Mouse (Mus musculus) hindbrain, postnatal 0 days (tissue): ENCODE results near the gene Tjp3. TPM values are rescaled to one million over a fixed set of nuclear protein-coding genes. Genes with fewer than 3 reads are reported as not detected.

ENCODE experiments used
- ATAC-seq: fragments of 200-750 bp; cut with Nextera tagmentation; 2 replicates; pipeline ENCODE4 v1.8.0; 2017; ENCODE audit warnings: mild to moderate bottlenecking, moderate TSS enrichment, moderate library complexity
- DNase-seq: peaks from one replicate; pipeline ENCODE4 v3.0.0-alpha.2; 2015; ENCODE audit warnings: low spot score
- H3K27ac ChIP-seq: fragments of 300-500 bp; sonication (generic); 2 replicates; pipeline ENCODE4 v1.5.1; 2014; ENCODE audit warnings: mild to moderate bottlenecking
- H3K27me3 ChIP-seq: fragments of 300-500 bp; sonication (generic); 2 replicates; pipeline ENCODE4 v1.6.1; 2014; ENCODE audit warnings: low read length, mixed read lengths; ENCODE audit not compliant: insufficient read depth
- H3K36me3 ChIP-seq: fragments of 300-500 bp; sonication (generic); 2 replicates; pipeline ENCODE4 v1.6.1; 2014; ENCODE audit warnings: low read length, mixed read lengths; ENCODE audit not compliant: insufficient read depth
- H3K4me1 ChIP-seq: fragments of 300-500 bp; sonication (generic); 2 replicates; pipeline ENCODE4 v1.6.1; 2014; ENCODE audit warnings: antibody characterized with exemption, low read length, mixed read lengths; ENCODE audit not compliant: insufficient read depth
- H3K4me2 ChIP-seq: fragments of 300-500 bp; sonication (generic); 2 replicates; pipeline ENCODE4 v1.6.1; 2014; ENCODE audit warnings: low read depth, mild to moderate bottlenecking, low read length, moderate library complexity, mixed read lengths
- H3K4me3 ChIP-seq: fragments of 300-500 bp; sonication (generic); 2 replicates; pipeline ENCODE4 v1.5.1; 2014; ENCODE audit warnings: low read length
- H3K9ac ChIP-seq: fragments of 300-500 bp; sonication (generic); replicated peaks from 2 replicates; pipeline ENCODE4 v1.6.1; 2014; ENCODE audit warnings: mild to moderate bottlenecking, low read length, moderate library complexity, mixed read lengths
- H3K9me3 ChIP-seq: fragments of 300-500 bp; sonication (generic); 2 replicates; pipeline ENCODE4 v1.6.1; 2016; ENCODE audit warnings: low read length, mixed read lengths
- CTCF ChIP-seq: IDR thresholded peaks from 2 replicates; pipeline ENCODE4 v1.5.1; 2016; ENCODE audit warnings: antibody characterized with exemption, control low read depth, low read depth
- WGBS: fragments of 180-500 bp; shearing (Covaris S2); extraction: QIAGEN DNeasy Blood & Tissue Kit; methylation state at CpG from one replicate; pipeline ENCODE4 v1.1.7; 2014; 5-methylcytosine and 5-hydroxymethylcytosine counted together
- polyA plus RNA-seq: library from polyadenylated mRNA; unstranded; fragments of >200 nt; fragmentation: Nextera tagmentation; extraction: Ambion mirVana; gene quantifications from 2 replicates; pipeline ENCODE4 v1.2.1, GENCODE M21; 2015
- total RNA-seq: library from RNA; depleted of rRNA; stranded (reverse); fragments of >200 nt; gene quantifications from 2 replicates; pipeline ENCODE4 v1.2.3, GENCODE M21; 2014

Tjp3 gene
- total and polyA plus RNA-seq, 2 experiments from 2014 or later, result 3.9 to 6.0 TPM

GRCm38 (mm10) chr10:81272356-81272755 lies 19.0 kb downstream of the Tjp3 start:
- H3K4me3 ChIP-seq, result no peak overlapping the region
- H3K27ac ChIP-seq, result no peak overlapping the region
- no peak overlapping the region for H3K4me2 ChIP-seq
- peaks cover 10% of the 10 kb centered on the region for H3K4me1 ChIP-seq
- no peaks in the 10 kb centered on the region for H3K27me3 ChIP-seq
- H3K9me3 ChIP-seq, result no peaks in the 10 kb centered on the region
- ATAC-seq, result no peak
- DNase-seq, result no peak
- TF ChIP-seq CTCF, result no peak
- peaks cover 26% of the 10 kb centered on the region for H3K36me3 ChIP-seq
- no peak overlapping the region for H3K9ac ChIP-seq
- WGBS, result 91% methylated on average over 21 of the region's 21 CpGs

- Histone ChIP-seq H3K36me3 (peaks cover 37% of the 10 kb centered on the region), H3K9ac (peak overlapping the region; percentile 77), H3K4me1 (peaks cover 14% of the 10 kb centered on the region), H3K27me3 (no peaks in the 10 kb centered on the region), H3K4me3 (peak overlapping the region; percentile 72), H3K4me2 (peak overlapping the region; percentile 67), H3K27ac (0 out of 2 replicates have a peak overlapping the region, but pooled peaks have one; percentile 41), H3K9me3 (no peaks in the 10 kb centered on the region)
- TF ChIP-seq CTCF, result no peak
- 81% methylated on average over 16 of the region's 16 CpGs for WGBS
- ATAC-seq (no peak), DNase-seq (no peak)
Observed at GRCm38 (mm10) chr10:81268643-81269412, 22.6 kb downstream of the Tjp3 start.

GRCm38 (mm10) chr10:81268056-81268455 lies 23.3 kb downstream of the Tjp3 start:
- ATAC-seq, result peak; percentile 60
- Histone ChIP-seq H3K27me3 (no peaks in the 10 kb centered on the region), H3K9ac (peak overlapping the region; percentile 77), H3K4me1 (peaks cover 14% of the 10 kb centered on the region), H3K36me3 (peaks cover 29% of the 10 kb centered on the region), H3K27ac (peak overlapping the region; percentile 41; the same call in 1 of the 2 replicates), H3K4me3 (peak overlapping the region; percentile 72), H3K9me3 (no peaks in the 10 kb centered on the region), H3K4me2 (peak overlapping the region; percentile 67)
- peak; percentile 93 for DNase-seq
- peak; percentile 11; the same call in 1 of the 2 replicates for TF ChIP-seq CTCF
- 4% methylated on average over 23 of the region's 23 CpGs for WGBS

- no peaks in the 10 kb centered on the region for H3K9me3 ChIP-seq
- peak; percentile 27; the same call in 1 of the 2 replicates for TF ChIP-seq CTCF
- WGBS, result under 1% methylated on average over 48 of the region's 48 CpGs
- H3K4me2 ChIP-seq, result peak within 1 kb of the TSS; percentile 67
- peak within 1 kb of the TSS; percentile 88 for H3K27ac ChIP-seq
- peak within 1 kb of the TSS; percentile 73 for H3K4me3 ChIP-seq
- ATAC-seq (peak; percentile 94), DNase-seq (peak; percentile 97)
- H3K27me3 ChIP-seq, result no peaks in the 10 kb centered on the region
- peaks cover 14% of the 10 kb centered on the region for H3K4me1 ChIP-seq
- H3K9ac ChIP-seq, result peak within 1 kb of the TSS; percentile 74
- peaks cover 16% of the 10 kb centered on the region for H3K36me3 ChIP-seq
Observed at GRCm38 (mm10) chr10:81266211-81267105, 24.9 kb downstream of the Tjp3 start, which contains the start of the genes Mrpl54 and Apba3. Mrpl54 (minus strand) TSS chr10:81266934. Apba3 (plus strand) TSS chr10:81266960.

GRCm38 (mm10) chr10:81265540-81265939 lies 25.8 kb downstream of the Tjp3 start:
- 95% methylated on average over 8 of the region's 8 CpGs for WGBS
- H3K36me3 ChIP-seq, result peaks cover 12% of the 10 kb centered on the region; the same call in 1 of the 2 replicates

GRCm38 (mm10) chr10:81261025-81261424 lies 30.4 kb downstream of the Tjp3 start:
- Histone ChIP-seq H3K4me1 (peaks cover 25% of the 10 kb centered on the region), H3K4me3 (no peak overlapping the region), H3K9ac (no peak overlapping the region), H3K36me3 (peaks cover 12% of the 10 kb centered on the region; the same call in 1 of the 2 replicates), H3K9me3 (no peaks in the 10 kb centered on the region), H3K27ac (no peak overlapping the region), H3K27me3 (no peaks in the 10 kb centered on the region), H3K4me2 (no peak overlapping the region)
- ATAC-seq (no peak), DNase-seq (no peak)
- 81% methylated on average over 4 of the region's 4 CpGs for WGBS
- TF ChIP-seq CTCF, result no peak

More at GRCm38 (mm10) chr10:81265540-81265939, 25.8 kb downstream of the Tjp3 start:
- Histone ChIP-seq H3K4me2 (peak overlapping the region; percentile 65; the same call in 1 of the 2 replicates), H3K27ac (no peak overlapping the region), H3K4me1 (peaks cover 14% of the 10 kb centered on the region), H3K9ac (peak overlapping the region; percentile 74; the same call in 1 of the 2 replicates), H3K9me3 (no peaks in the 10 kb centered on the region), H3K27me3 (no peaks in the 10 kb centered on the region), H3K4me3 (no peak overlapping the region)
- TF ChIP-seq CTCF, result no peak
- DNase-seq (no peak), ATAC-seq (no peak)
